Mouse (Mus musculus) lung, embryonic 16.5 days (tissue): ENCODE data around the gene Synpo2l. TPM values are rescaled to one million over a fixed set of nuclear protein-coding genes. Genes with fewer than 3 reads are reported as not detected.

Experiments used
- ATAC-seq: fragments of 200-750 bp; cut with Nextera tagmentation; 2 replicates; pipeline ENCODE4 v1.8.0; 2017; ENCODE audit warnings: low read depth, mild to moderate bottlenecking, moderate library complexity
- H3K27ac ChIP-seq: fragments of 300-500 bp; sonication (generic); 2 replicates; pipeline ENCODE4 v1.5.1; 2014; ENCODE audit warnings: mild to moderate bottlenecking, control low read depth, low read length
- H3K27me3 ChIP-seq: fragments of 300-500 bp; sonication (generic); 2 replicates; pipeline ENCODE4 v1.6.1; 2014; ENCODE audit warnings: low read depth, low read length, mixed read lengths; ENCODE audit not compliant: control insufficient read depth, insufficient read depth
- H3K36me3 ChIP-seq: fragments of 300-500 bp; sonication (generic); 2 replicates; pipeline ENCODE4 v1.6.1; 2014; ENCODE audit warnings: low read length; ENCODE audit not compliant: control insufficient read depth, insufficient read depth
- H3K4me1 ChIP-seq: fragments of 300-500 bp; sonication (generic); replicated peaks from 2 replicates; pipeline ENCODE4 v1.6.1; 2014; ENCODE audit warnings: low read length, mixed read lengths; ENCODE audit not compliant: control insufficient read depth, insufficient read depth
- H3K4me2 ChIP-seq: fragments of 300-500 bp; sonication (generic); 2 replicates; pipeline ENCODE4 v1.6.1; 2014; ENCODE audit warnings: low read depth, low read length, control low read depth
- H3K4me3 ChIP-seq: fragments of 300-500 bp; sonication (generic); 2 replicates; pipeline ENCODE4 v1.5.1; 2014; ENCODE audit warnings: mild to moderate bottlenecking, low read length, control low read depth
- H3K9ac ChIP-seq: fragments of 300-500 bp; sonication (generic); 2 replicates; pipeline ENCODE4 v1.6.1; 2014; ENCODE audit warnings: low read length, control low read depth
- H3K9me3 ChIP-seq: fragments of 300-500 bp; sonication (generic); 2 replicates; pipeline ENCODE4 v1.6.1; 2016; ENCODE audit warnings: low read length; ENCODE audit not compliant: control insufficient read depth
- WGBS: fragments of 180-500 bp; shearing (Covaris S2); extraction: QIAGEN DNeasy Blood & Tissue Kit; methylation state at CpG from one replicate; pipeline ENCODE4 v1.1.7; 2014; 5-methylcytosine and 5-hydroxymethylcytosine counted together
- polyA plus RNA-seq: library from polyadenylated mRNA; unstranded; fragments of >200 nt; fragmentation: Nextera tagmentation; extraction: Ambion mirVana; gene quantifications from 2 replicates; pipeline ENCODE4 v1.2.1, GENCODE M21; 2015

The Synpo2l gene
- polyA plus RNA-seq, 1 experiment from 2014 or later, result 6.2 TPM

DNA sequence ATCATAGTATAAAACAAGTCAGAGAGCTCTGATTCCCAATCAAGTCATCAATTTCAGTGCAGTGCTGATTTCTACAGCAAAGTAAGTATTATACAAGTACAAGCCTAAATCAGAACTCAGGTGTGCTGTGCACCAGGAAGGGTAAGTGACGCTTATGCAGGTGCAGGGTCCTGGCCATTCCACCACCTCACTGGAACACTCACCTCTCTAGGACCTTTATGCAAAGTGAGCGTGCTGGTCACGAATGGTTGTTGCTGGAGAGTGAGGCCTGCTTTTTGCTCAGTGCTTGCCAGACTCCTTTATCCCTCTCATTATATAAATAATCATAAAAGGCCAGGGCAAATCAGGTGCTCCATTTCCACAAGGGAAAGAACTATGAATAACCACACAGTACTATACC is 32.2 kb upstream of the Synpo2l start:
- Histone ChIP-seq H3K4me1 (peaks cover 37% of the 10 kb centered on the region), H3K9me3 (no peaks in the 10 kb centered on the region), H3K27ac (no peak overlapping the region), H3K4me3 (no peak overlapping the region), H3K36me3 (peaks cover 3% of the 10 kb centered on the region; the same call in 1 of the 2 replicates), H3K9ac (no peak overlapping the region), H3K4me2 (no peak overlapping the region), H3K27me3 (no peaks in the 10 kb centered on the region)
- ATAC-seq, result no peak
- 79% methylated on average over 3 of the region's 3 CpGs for WGBS

DNA sequence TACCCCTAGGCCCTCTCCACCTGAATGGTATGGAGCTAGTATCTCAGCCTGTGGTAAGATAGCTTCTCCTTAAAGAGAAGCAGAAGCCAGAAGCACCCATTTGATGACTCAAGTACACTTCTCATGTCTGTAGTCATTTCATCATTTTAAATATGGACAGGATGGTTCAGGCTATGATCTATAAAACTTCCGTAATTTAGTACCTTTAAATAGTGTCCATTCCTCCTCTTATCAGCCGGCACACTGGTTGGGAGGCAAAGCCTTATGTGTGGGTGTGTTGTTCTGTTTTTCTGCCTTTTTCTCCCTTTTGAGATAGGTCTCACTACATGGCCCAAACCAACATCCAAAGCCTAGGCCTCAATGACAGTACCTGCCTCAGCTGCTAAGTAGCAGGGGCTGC is 30.4 kb upstream of the Synpo2l start:
- 88% methylated on average over 2 of the region's 2 CpGs for WGBS
- H3K4me1 ChIP-seq, result peaks cover 38% of the 10 kb centered on the region
- no peak for ATAC-seq
- no peaks in the 10 kb centered on the region for H3K27me3 ChIP-seq
- no peak overlapping the region for H3K27ac ChIP-seq
- H3K36me3 ChIP-seq, result peaks cover 3% of the 10 kb centered on the region
- H3K9ac ChIP-seq, result no peak overlapping the region
- H3K4me3 ChIP-seq, result no peak overlapping the region
- no peak overlapping the region for H3K4me2 ChIP-seq
- no peaks in the 10 kb centered on the region for H3K9me3 ChIP-seq

DNA sequence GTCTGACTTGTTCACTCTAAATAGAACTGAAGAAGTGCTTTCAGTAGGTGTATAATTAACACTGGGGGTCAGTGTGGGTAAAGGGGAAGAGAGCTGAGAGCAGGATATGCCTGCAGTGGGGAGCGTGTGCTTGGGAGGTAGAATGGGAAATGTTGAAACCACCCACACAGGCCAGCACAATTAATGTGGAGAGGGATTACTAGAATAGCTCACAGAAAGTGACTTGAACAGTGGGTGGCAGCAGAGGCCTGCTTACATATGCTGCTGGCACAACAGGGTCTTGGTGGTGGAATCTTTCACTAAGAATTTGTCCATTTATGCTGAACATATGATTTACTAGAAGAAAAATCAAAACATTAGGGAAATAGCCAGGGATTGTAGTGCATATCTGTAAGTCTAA is 28.8 kb upstream of the Synpo2l start:
- ATAC-seq, result no peak
- peak overlapping the region; percentile 98 for H3K4me3 ChIP-seq
- H3K4me1 ChIP-seq, result peaks cover 36% of the 10 kb centered on the region
- 4% methylated on average over 1 of the region's 1 CpGs for WGBS
- peak overlapping the region; percentile 87 for H3K4me2 ChIP-seq
- H3K27ac ChIP-seq, result no peak overlapping the region
- H3K36me3 ChIP-seq, result peaks cover 16% of the 10 kb centered on the region
- no peaks in the 10 kb centered on the region for H3K27me3 ChIP-seq
- H3K9me3 ChIP-seq, result no peaks in the 10 kb centered on the region
- peak overlapping the region; percentile 29 for H3K9ac ChIP-seq

DNA sequence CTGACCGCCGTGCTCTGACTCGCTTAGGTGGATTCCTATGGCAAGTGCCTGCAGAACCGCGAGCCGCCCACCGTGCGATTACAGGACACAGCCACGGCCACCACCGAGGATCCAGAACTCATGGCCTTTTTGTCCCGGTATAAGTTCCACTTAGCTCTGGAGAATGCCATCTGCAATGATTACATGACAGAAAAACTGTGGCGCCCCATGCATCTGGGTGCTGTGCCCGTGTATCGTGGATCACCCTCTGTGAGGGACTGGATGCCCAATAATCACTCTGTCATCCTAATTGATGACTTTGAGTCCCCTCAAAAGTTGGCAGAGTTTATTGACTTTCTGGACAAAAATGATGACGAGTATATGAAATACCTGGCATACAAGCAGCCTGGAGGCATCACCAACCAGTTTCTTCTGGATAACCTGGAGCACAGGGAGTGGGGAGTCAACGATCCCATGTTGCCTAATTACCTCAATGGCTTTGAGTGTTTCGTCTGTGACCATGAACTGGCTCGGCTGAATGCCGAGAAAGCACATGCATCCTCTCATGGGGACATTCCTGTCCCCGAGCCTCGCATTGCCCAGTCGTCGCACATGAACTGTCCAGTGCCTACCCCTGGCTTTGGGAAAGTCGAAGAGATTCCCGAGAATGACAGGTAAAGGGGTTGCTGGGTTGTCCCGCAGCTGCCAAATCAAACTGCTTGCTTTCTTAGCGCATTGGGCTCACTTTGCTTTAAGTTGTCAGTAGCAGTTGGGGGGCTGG is 27.8 kb upstream of the Synpo2l start:
- ATAC-seq, result no peak
- Histone ChIP-seq H3K9ac (peak overlapping the region; percentile 96), H3K9me3 (no peaks in the 10 kb centered on the region), H3K27me3 (no peaks in the 10 kb centered on the region), H3K4me3 (peak overlapping the region; percentile 98), H3K27ac (peak overlapping the region; percentile 99), H3K4me2 (peak overlapping the region; percentile 87), H3K4me1 (peaks cover 28% of the 10 kb centered on the region), H3K36me3 (peaks cover 24% of the 10 kb centered on the region)
- 8% methylated on average over 27 of the region's 27 CpGs for WGBS

DNA sequence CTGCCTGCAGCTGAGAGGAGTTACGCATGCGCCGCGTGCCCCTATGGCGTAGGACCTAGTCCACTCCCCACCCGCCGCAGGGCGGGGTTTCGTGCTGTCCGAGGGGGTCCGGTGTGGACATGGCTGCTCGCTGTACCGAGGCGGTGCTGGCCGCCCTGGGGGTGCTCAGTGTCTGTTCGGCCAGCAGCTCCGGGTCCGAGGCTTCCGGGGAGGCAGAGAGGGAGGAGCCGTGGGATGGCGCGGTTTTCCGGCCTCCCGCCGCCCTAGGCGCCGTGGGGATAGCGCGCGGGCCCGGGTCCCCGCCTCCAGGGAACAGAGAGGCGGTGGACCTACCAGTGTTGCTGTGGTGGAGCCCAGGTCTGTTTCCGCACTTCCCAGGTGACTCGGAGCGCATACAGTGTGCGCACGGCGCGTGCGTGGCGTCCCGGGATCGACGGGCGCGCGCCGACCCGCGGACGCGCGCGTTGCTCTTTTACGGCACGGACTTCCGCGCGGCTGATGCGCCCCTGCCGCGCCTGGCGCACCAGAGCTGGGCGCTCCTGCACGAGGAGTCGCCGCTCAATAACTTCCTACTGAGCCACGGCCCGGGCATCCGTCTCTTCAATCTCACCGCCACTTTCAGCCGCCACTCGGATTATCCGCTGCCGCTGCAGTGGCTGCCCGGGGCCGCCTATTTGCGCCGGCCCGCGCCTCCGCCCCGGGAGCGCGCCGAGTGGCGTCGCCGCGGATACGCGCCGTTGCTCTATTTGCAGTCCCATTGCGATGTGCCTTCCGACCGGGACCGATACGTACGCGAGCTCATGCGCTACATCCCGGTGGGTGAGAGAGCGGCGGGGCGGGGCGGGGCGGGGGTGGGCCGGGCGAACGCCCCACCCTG is 27.0 kb upstream of the Synpo2l start, which contains the start of gene Fut11:
Gene Fut11 (plus strand): TSS at position 85 of the 877 bp plus-strand sequence.
- Histone ChIP-seq H3K4me2 (peak within 1 kb of the TSS; percentile 87), H3K36me3 (peaks cover 28% of the 10 kb centered on the region), H3K9me3 (no peaks in the 10 kb centered on the region), H3K9ac (peak within 1 kb of the TSS; percentile 96), H3K4me1 (peaks cover 25% of the 10 kb centered on the region), H3K27me3 (no peaks in the 10 kb centered on the region), H3K27ac (peak within 1 kb of the TSS; percentile 99), H3K4me3 (peak within 1 kb of the TSS; percentile 98)
- peak; percentile 94 for ATAC-seq
- WGBS, result under 1% methylated on average over 97 of the region's 111 CpGs

DNA sequence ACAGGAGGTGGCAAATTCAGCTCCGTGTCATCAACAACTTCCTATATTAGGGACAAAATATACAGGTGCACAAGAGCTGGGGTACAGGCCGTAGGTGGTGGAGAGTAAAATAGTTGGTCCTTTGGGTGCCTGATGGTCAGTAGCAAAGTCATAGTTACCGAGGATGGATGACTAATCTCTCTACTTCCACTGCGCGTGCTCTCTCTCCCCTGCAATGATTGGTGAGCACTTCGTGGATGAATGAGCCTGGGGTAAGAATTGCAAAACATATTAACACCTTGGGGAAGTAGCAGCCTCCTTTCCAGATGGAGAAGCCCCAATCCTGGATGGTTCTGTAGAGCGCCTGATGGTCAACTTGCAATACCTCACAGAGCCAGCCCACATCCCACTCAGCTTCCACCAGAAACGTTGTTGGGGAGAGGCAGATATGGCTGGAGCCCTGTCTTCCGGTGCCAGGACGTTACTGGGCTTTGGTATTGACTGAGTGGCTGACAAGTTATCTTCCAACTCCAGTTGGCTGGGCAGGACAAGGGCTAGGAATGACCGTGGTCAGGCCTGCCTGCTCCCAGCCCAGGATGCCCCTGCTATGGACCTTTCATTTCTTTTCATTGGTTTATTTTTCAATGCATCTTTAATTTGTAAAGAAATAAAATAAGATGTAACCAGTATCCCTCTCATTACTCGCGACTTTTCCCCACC is 26.2 kb upstream of the Synpo2l start:
- H3K4me3 ChIP-seq, result peak overlapping the region; percentile 98
- H3K27me3 ChIP-seq, result no peaks in the 10 kb centered on the region
- H3K9me3 ChIP-seq, result no peaks in the 10 kb centered on the region
- peak; percentile 10; the same call in 1 of the 2 replicates for ATAC-seq
- peaks cover 36% of the 10 kb centered on the region for H3K36me3 ChIP-seq
- 44% methylated on average over 13 of the region's 13 CpGs for WGBS
- peak overlapping the region; percentile 87 for H3K4me2 ChIP-seq
- peak overlapping the region; percentile 96 for H3K9ac ChIP-seq
- peak overlapping the region; percentile 99 for H3K27ac ChIP-seq
- H3K4me1 ChIP-seq, result peaks cover 25% of the 10 kb centered on the region

DNA sequence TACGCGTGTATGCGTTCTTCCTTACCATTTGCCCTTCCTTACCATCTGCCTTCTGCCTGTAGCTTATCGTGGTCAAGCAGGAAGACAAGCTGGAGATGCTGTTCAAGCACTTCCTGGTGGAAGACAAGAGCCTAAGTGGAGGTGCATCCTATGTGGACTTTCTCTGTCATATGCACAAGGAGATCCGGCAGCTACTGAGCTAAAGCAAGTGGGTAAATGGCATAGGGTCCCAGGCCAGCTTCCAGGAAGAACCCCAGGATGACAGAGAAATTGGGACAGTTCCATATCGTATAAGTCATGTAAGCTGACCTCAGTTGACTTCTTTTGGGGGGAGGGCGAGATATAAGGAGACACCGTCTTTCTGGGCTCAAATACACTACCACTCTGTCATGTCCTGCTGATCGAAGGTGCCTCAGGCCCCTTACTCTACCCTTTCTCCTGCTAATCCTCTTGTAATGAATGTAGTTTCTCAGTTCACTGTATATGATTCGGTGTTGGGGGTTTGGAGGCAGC is 25.5 kb upstream of the Synpo2l start:
- no peaks in the 10 kb centered on the region for H3K9me3 ChIP-seq
- no peak for ATAC-seq
- H3K27me3 ChIP-seq, result no peaks in the 10 kb centered on the region
- 85% methylated on average over 10 of the region's 10 CpGs for WGBS
- H3K4me1 ChIP-seq, result peaks cover 25% of the 10 kb centered on the region
- no peak overlapping the region for H3K27ac ChIP-seq
- no peak overlapping the region for H3K4me2 ChIP-seq
- no peak overlapping the region for H3K4me3 ChIP-seq
- no peak overlapping the region for H3K9ac ChIP-seq
- peaks cover 42% of the 10 kb centered on the region for H3K36me3 ChIP-seq

DNA sequence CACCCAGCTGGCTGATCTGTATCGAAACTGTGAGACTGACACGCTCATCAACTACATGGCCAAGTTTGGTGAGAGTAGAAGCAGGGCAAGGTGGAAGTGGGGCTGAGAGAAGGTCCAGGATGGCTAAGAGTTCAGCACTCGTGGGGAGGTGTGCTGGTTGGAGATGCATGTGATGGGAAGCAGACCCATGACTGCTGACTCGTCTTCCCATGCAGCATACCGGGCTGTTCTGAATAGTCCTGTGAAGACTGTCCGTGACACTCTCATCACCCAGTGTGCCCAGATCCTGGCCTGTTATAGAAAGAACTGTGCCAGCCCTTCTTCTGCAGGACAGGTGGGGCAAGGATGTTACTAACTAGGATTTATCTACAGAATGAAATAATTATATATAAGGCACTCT is 23.6 kb upstream of the Synpo2l start:
- Histone ChIP-seq H3K4me3 (no peak overlapping the region), H3K4me1 (peaks cover 16% of the 10 kb centered on the region), H3K27ac (no peak overlapping the region), H3K4me2 (no peak overlapping the region), H3K9me3 (no peaks in the 10 kb centered on the region), H3K27me3 (no peaks in the 10 kb centered on the region), H3K9ac (no peak overlapping the region), H3K36me3 (peaks cover 58% of the 10 kb centered on the region)
- 90% methylated on average over 6 of the region's 6 CpGs for WGBS
- ATAC-seq, result no peak
